Mouse (Mus musculus) CH12.LX (cell line): ENCODE results near the gene Olfr1450. TPM values are rescaled to one million over a fixed set of nuclear protein-coding genes. Genes with fewer than 3 reads are reported as not detected.

Experiments
- DNase-seq: peaks from one replicate; pipeline ENCODE4 v3.0.0-alpha.2; 2013; ENCODE audit errors: extremely low read depth
- H3K27ac ChIP-seq: 2 replicates; pipeline ENCODE4 v1.5.1; 2012; ENCODE audit warnings: low read depth, mild to moderate bottlenecking, control low read depth, moderate library complexity; ENCODE audit not compliant: insufficient read depth
- H3K27me3 ChIP-seq: replicated peaks from 2 replicates; pipeline ENCODE3; 2012; ENCODE audit warnings: inconsistent platforms
- H3K36me3 ChIP-seq, 2 experiments: replicated peaks in 1 of 2; 2 replicates each; pipeline versions ENCODE3 to v1.6.1; 2012; ENCODE audit warnings: inconsistent platforms in 1 of 2, low read length in 1 of 2, mild to moderate bottlenecking in 1 of 2, mixed read lengths in 1 of 2, moderate library complexity in 1 of 2; ENCODE audit not compliant: control insufficient read depth in 1 of 2, insufficient read depth in 1 of 2
- H3K4me1 ChIP-seq, 2 experiments: 2 replicates each; pipeline ENCODE4 v1.6.1; 2012; ENCODE audit warnings: inconsistent platforms in 1 of 2, moderate library complexity in 1 of 2; ENCODE audit not compliant: insufficient read depth in 2 of 2, control insufficient read depth in 1 of 2
- H3K4me2 ChIP-seq: 2 replicates; pipeline ENCODE4 v1.6.1; 2012; ENCODE audit warnings: low read depth, mild to moderate bottlenecking, control low read depth; ENCODE audit not compliant: poor library complexity, insufficient read depth, severe bottlenecking
- H3K4me3 ChIP-seq, 3 experiments: fragments of 150-350 bp in 1 of 3; sonication (generic) in 1 of 3; replicated peaks in 1 of 3; 2 replicates each; pipeline versions ENCODE3 to v1.5.1; 2011 to 2012; ENCODE audit warnings: low read depth in 2 of 3, low read length in 2 of 3, mild to moderate bottlenecking in 2 of 3, moderate library complexity in 2 of 3, control low read depth in 1 of 3, improper control_type of control experiment in 1 of 3, inconsistent platforms in 1 of 3, mixed read lengths in 1 of 3; ENCODE audit not compliant: poor library complexity in 1 of 3
- H3K79me2 ChIP-seq: replicated peaks from 2 replicates; pipeline ENCODE4 v1.6.1; 2012; ENCODE audit warnings: mild to moderate bottlenecking, moderate library complexity; ENCODE audit not compliant: control insufficient read depth, poor library complexity, insufficient read depth, severe bottlenecking; ENCODE audit errors: extremely low read depth
- H3K9ac ChIP-seq: 2 replicates; pipeline ENCODE4 v1.6.1; 2012; ENCODE audit warnings: low read depth, mild to moderate bottlenecking, control low read depth, moderate library complexity; ENCODE audit not compliant: insufficient read depth
- H3K9me3 ChIP-seq: replicated peaks from 2 replicates; pipeline ENCODE3; 2012; ENCODE audit warnings: low read length, inconsistent platforms, mixed read lengths
- BHLHE40 ChIP-seq: IDR thresholded peaks from 2 replicates; pipeline ENCODE4 v1.6.1; 2011; ENCODE audit warnings: mild to moderate bottlenecking, low read depth, low read length, improper control_type of control experiment
- CHD2 ChIP-seq: IDR thresholded peaks from 2 replicates; pipeline ENCODE4 v1.6.1; 2011; ENCODE audit warnings: low read length, improper control_type of control experiment
- CTCF ChIP-seq, 2 experiments: IDR thresholded peaks in 1 of 2; conservative IDR thresholded peaks in 1 of 2; 2 replicates each; pipeline ENCODE4 v1.5.1; 2011 to 2012; ENCODE audit warnings: low read depth in 2 of 2, low read length in 2 of 2, improper control_type of control experiment in 1 of 2, inconsistent platforms in 1 of 2, mild to moderate bottlenecking in 1 of 2, moderate library complexity in 1 of 2
- E2F4 ChIP-seq: IDR thresholded peaks from 2 replicates; pipeline ENCODE4 v1.6.1; 2011; ENCODE audit warnings: low read depth, low read length, improper control_type of control experiment; ENCODE audit not compliant: insufficient replicate concordance
- ELF1 ChIP-seq: IDR thresholded peaks from 2 replicates; pipeline ENCODE4 v1.6.1; 2014; ENCODE audit warnings: low read depth, mild to moderate bottlenecking, inconsistent platforms, low read length, improper control_type of control experiment
- EP300 ChIP-seq: IDR thresholded peaks from 2 replicates; pipeline ENCODE4 v1.6.1; 2011; ENCODE audit warnings: low read length, improper control_type of control experiment
- ETS1 ChIP-seq: conservative IDR thresholded peaks from 2 replicates; pipeline ENCODE4 v1.6.1; 2012; ENCODE audit warnings: low read depth, mild to moderate bottlenecking, inconsistent platforms, low read length, improper control_type of control experiment, moderate library complexity
- GABPA ChIP-seq: IDR thresholded peaks from 2 replicates; pipeline ENCODE4 v1.6.1; 2012; ENCODE audit warnings: low read depth, low read length, improper control_type of control experiment, inconsistent platforms; ENCODE audit not compliant: insufficient replicate concordance
- IRF4 ChIP-seq: IDR thresholded peaks from 2 replicates; pipeline ENCODE4 v1.6.1; 2014; ENCODE audit warnings: low read depth, mild to moderate bottlenecking, inconsistent platforms, low read length, improper control_type of control experiment
- JUN ChIP-seq: IDR thresholded peaks from 2 replicates; pipeline ENCODE4 v1.6.1; 2011; ENCODE audit warnings: low read depth, mild to moderate bottlenecking, low read length, improper control_type of control experiment, moderate library complexity; ENCODE audit not compliant: insufficient read depth
- KAT2A ChIP-seq: IDR thresholded peaks from 2 replicates; pipeline ENCODE4 v1.6.1; 2012; ENCODE audit warnings: low read length, improper control_type of control experiment, inconsistent platforms; ENCODE audit not compliant: insufficient replicate concordance
- MAZ ChIP-seq: IDR thresholded peaks from 2 replicates; pipeline ENCODE4 v1.6.1; 2012; ENCODE audit warnings: low read depth, mild to moderate bottlenecking, inconsistent platforms, low read length, improper control_type of control experiment, moderate library complexity
- MEF2A ChIP-seq: IDR thresholded peaks from 2 replicates; pipeline ENCODE4 v1.6.1; 2014; ENCODE audit warnings: low read depth, mild to moderate bottlenecking, inconsistent platforms, low read length, improper control_type of control experiment, borderline replicate concordance
- MXI1 ChIP-seq: IDR thresholded peaks from 2 replicates; pipeline ENCODE4 v1.6.1; 2011; ENCODE audit warnings: mild to moderate bottlenecking, low read depth, low read length, improper control_type of control experiment
- NRF1 ChIP-seq: IDR thresholded peaks from 2 replicates; pipeline ENCODE4 v1.6.1; 2014; ENCODE audit warnings: low read depth, mild to moderate bottlenecking, inconsistent platforms, low read length, improper control_type of control experiment, moderate library complexity
- PAX5 ChIP-seq: IDR thresholded peaks from 2 replicates; pipeline ENCODE4 v1.6.1; 2012; ENCODE audit warnings: low read length, inconsistent platforms, mixed read lengths
- POLR2A ChIP-seq: IDR thresholded peaks from 2 replicates; pipeline ENCODE4 v1.6.1; 2011; ENCODE audit warnings: low read depth, mild to moderate bottlenecking, improper control_type of control experiment, low read length
- POLR2AphosphoS2 ChIP-seq: IDR thresholded peaks from 2 replicates; pipeline ENCODE4 v1.6.1; 2011; ENCODE audit warnings: low read depth, low read length, improper control_type of control experiment
- RCOR1 ChIP-seq: conservative IDR thresholded peaks from 2 replicates; pipeline ENCODE4 v1.6.1; 2012; ENCODE audit warnings: low read depth, mild to moderate bottlenecking, inconsistent platforms, low read length, improper control_type of control experiment
- SMC3 ChIP-seq: IDR thresholded peaks from 2 replicates; pipeline ENCODE4 v1.6.1; 2011; ENCODE audit warnings: low read depth, low read length, improper control_type of control experiment
- UBTF ChIP-seq: IDR thresholded peaks from 2 replicates; pipeline ENCODE4 v1.6.1; 2012; ENCODE audit warnings: low read depth, mild to moderate bottlenecking, inconsistent platforms, low read length, improper control_type of control experiment, moderate library complexity
- ZC3H11A ChIP-seq: IDR thresholded peaks from 2 replicates; pipeline ENCODE4 v1.6.1; 2012; ENCODE audit warnings: low read depth, mild to moderate bottlenecking, inconsistent platforms, low read length, improper control_type of control experiment
- ZKSCAN1 ChIP-seq: IDR thresholded peaks from 2 replicates; pipeline ENCODE4 v1.6.1; 2012; ENCODE audit warnings: low read depth, inconsistent platforms, low read length, improper control_type of control experiment, borderline replicate concordance
- ZMIZ1 ChIP-seq: IDR thresholded peaks from 2 replicates; pipeline ENCODE4 v1.6.1; 2012; ENCODE audit warnings: low read depth, mild to moderate bottlenecking, inconsistent platforms, low read length, improper control_type of control experiment
- ZNF384 ChIP-seq: IDR thresholded peaks from 2 replicates; pipeline ENCODE4 v1.6.1; 2012; ENCODE audit warnings: low read depth, low read length, improper control_type of control experiment, inconsistent platforms
- dilution Hi-C: fragments of 300-500 bp; cut with MboI; formaldehyde crosslinking; loops from 2 replicates; pipeline ENCODE4 v1.14.3; 2020; ENCODE audit warnings: low sequenced_read_pairs; ENCODE audit not compliant: extremely low pct_unique_long_range_greater_than_20kb, extremely low pct_ligation_motif_present
- in situ Hi-C: fragments of 300-500 bp; cut with MboI; formaldehyde crosslinking; loops from 3 replicates; pipeline ENCODE4 v1.14.3; 2019; ENCODE audit warnings: low sequenced_read_pairs, low pct_ligation_motif_present, low pct_unique_long_range_greater_than_20kb, mixed read lengths
- polyA plus RNA-seq: library from polyadenylated mRNA; unstranded; fragments of >175 nt; gene quantifications from 2 replicates; pipeline ENCODE4 v1.2.1, GENCODE M21; 2012; ENCODE audit warnings: low read depth; ENCODE audit not compliant: insufficient read length
- total RNA-seq, 2 experiments: library from RNA; depleted of rRNA; stranded (reverse); fragments of 300-350 nt in 1 of 2; fragments of >200 nt in 1 of 2; gene quantifications; 2 replicates each; pipeline ENCODE4 v1.2.3; 2012 to 2014

Olfr1450 gene
- total RNA-seq (2012; rRNA removed): not detected in 2 replicates
- not detected in 2 replicates for total RNA-seq (2014; rRNA removed)
- not detected in 2 replicates for polyA plus RNA-seq

DNA sequence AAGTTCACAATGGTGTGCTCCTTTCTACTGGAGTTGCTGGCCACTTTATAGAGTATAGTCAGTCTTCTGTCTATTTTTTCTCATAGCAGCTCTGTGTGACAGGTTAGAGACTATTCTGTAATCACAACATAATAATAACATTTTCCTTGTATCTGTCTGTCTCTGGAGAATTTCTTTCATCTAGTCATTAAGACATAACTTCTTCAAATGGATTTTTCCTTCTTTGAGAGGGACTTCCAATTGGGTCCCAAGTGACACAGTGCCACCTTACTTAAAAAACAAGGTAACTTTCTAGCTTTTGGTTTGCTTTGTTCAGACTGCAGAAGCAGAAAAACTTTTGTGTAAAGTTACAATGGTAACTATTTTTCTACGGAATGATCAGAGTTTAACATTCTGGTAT, at the start of gene Olfr1450:
Gene Olfr1450, plus strand, starts transcription at position 301 of the 400 bp plus-strand sequence.
- dilution Hi-C loops (no loop called here), in situ Hi-C loops (no loop called here)
- H3K4me2 ChIP-seq: no peak within 1 kb of the TSS
- no peaks in the 10 kb centered on the region for H3K4me1 ChIP-seq
- H3K9me3 ChIP-seq: no peaks in the 10 kb centered on the region
- no peak for TF ChIP-seq GABPA
- H3K4me3 ChIP-seq: no peak within 1 kb of the TSS
- no peak for DNase-seq
- no peaks in the 10 kb centered on the region for H3K27me3 ChIP-seq
- no peak within 1 kb of the TSS for H3K27ac ChIP-seq
- no peaks in the 10 kb centered on the region for H3K79me2 ChIP-seq
- no peak within 1 kb of the TSS for H3K9ac ChIP-seq
- H3K36me3 ChIP-seq: no peaks in the 10 kb centered on the region

DNA sequence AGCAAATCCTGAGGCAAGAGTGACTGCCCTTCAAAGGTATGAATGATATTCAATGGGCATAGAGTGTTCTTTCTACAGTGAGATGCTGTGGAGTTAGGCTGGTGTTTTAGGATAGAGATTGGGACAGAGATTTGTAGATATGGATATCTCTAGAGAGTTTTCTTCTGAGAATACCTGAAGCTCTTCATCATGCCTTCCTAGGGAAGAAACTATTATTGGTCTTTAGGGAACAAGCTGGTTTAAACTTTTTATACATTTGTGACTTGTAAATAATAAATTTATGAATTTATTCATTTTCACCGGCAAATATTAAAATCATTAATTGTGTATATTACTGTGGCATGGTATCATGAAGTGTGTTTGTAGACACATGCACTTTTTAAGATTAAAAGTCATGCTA, 46.4 kb upstream of the Olfr1450 start, which contains the start of gene Olfr1447:
Gene Olfr1447, minus strand, starts transcription at position 101 of the 400 bp plus-strand sequence.
- no peak within 1 kb of the TSS for H3K9ac ChIP-seq
- no peaks in the 10 kb centered on the region for H3K27me3 ChIP-seq
- H3K36me3 ChIP-seq: no peaks in the 10 kb centered on the region
- dilution Hi-C loops: no loop called here
- H3K27ac ChIP-seq: no peak within 1 kb of the TSS
- no peak for DNase-seq
- TF ChIP-seq E2F4: no peak
- TF ChIP-seq IRF4: no peak
- no peak for TF ChIP-seq ETS1
- TF ChIP-seq ZNF384: no peak
- no peak for TF ChIP-seq ZKSCAN1
- TF ChIP-seq CTCF (conservative IDR thresholded peaks at IDR 0.05 in 1 of 2, IDR thresholded peaks at IDR 0.05 in 1 of 2; ENCODE audit: low read depth in 2 of 2, low read length in 2 of 2): no peak
- no peak for TF ChIP-seq EP300
- no peak within 1 kb of the TSS for H3K4me2 ChIP-seq
- H3K9me3 ChIP-seq: no peaks in the 10 kb centered on the region
- H3K4me3 ChIP-seq: no peak within 1 kb of the TSS
- H3K4me1 ChIP-seq: no peaks in the 10 kb centered on the region
- in situ Hi-C loops: no loop called here
- no peaks in the 10 kb centered on the region for H3K79me2 ChIP-seq

DNA sequence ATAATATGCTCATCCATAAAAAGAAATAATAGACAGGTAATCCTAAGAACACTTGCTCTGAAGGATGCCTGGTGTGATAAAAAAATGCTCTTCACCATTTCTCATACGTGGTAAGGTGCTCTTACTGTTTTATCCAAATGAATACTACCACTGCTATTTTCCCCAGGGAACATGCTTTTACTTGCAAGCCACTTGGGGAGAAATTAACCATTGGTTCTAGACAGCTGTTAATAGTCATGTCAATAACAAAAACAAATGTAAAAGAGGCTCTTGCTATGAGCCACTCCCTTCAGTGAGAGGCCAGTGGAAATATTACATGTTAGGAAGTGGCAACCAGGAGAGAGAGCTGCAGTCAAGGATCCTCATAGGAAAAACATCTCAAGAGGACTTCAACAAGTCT, 25.7 kb upstream of the Olfr1450 start, which contains the start of gene Olfr1448:
Gene Olfr1448, minus strand, starts transcription at position 101 of the 400 bp plus-strand sequence.
- Histone ChIP-seq H3K27ac (no peak within 1 kb of the TSS), H3K27me3 (no peaks in the 10 kb centered on the region), H3K4me1 (no peaks in the 10 kb centered on the region), H3K36me3 (no peaks in the 10 kb centered on the region), H3K9me3 (no peaks in the 10 kb centered on the region), H3K9ac (no peak within 1 kb of the TSS), H3K4me2 (no peak within 1 kb of the TSS), H3K79me2 (no peaks in the 10 kb centered on the region), H3K4me3 (no peak within 1 kb of the TSS)
- DNase-seq: no peak
- in situ Hi-C loops: no loop called here
- TF ChIP-seq ETS1 (no peak), ZMIZ1 (no peak), RCOR1 (no peak), POLR2AphosphoS2 (no peak), KAT2A (no peak), CHD2 (no peak), MAZ (no peak), ELF1 (no peak), ZNF384 (no peak), PAX5 (no peak), JUN (no peak), POLR2A (no peak), UBTF (no peak), NRF1 (no peak), BHLHE40 (no peak), SMC3 (no peak), MEF2A (no peak), ZC3H11A (no peak), MXI1 (no peak)
- dilution Hi-C loops: no loop called here
